Mouse (Mus musculus) kidney, adult 8-10 months (tissue): ENCODE measurements around the gene Hist1h2bp.
"Not testable (repeated sequence)": the region's sequence is repeated elsewhere in the genome, so short reads cannot be mapped to it uniquely, and the experiment has no call there.

Experiments
- DNase-seq, 2 experiments: peaks; one replicate each; pipeline ENCODE4 v3.0.0; 2022

Hist1h2bp gene

DNA sequence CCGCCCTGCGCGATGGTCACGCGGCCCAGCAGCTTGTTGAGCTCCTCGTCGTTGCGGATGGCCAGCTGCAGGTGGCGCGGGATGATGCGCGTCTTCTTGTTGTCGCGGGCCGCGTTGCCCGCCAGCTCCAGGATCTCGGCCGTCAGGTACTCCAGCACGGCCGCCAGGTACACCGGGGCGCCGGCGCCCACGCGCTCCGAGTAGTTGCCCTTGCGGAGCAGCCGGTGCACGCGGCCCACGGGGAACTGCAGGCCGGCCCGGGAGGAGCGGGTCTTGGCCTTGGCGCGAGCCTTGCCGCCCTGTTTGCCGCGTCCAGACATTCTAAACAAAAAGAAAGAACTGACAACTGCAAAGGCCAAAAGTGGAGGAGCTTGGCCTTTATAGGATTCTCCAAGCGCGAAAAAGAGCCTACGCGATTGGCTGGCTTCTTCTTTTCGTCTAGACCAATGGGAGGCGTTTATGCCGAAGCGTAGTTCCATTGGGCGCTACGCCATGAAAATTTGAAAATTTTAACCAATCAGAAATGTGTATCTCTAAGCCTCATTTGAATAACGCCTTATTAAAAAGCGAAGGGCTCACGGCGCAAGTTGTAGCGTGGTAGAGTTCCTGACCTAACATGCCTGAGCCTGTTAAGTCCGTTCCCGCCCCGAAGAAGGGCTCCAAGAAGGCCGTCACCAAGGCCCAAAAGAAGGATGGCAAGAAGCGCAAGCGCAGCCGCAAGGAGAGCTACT lies at the start of gene Hist1h2bp, which contains the start of gene Hist1h2an:
Gene Hist1h2bp (plus strand): TSS at position 563 of the 731 bp plus-strand sequence.
Gene Hist1h2an (minus strand): TSS at position 320 of the 731 bp plus-strand sequence.
- DNase-seq: peak; percentile 71 to 84

DNA sequence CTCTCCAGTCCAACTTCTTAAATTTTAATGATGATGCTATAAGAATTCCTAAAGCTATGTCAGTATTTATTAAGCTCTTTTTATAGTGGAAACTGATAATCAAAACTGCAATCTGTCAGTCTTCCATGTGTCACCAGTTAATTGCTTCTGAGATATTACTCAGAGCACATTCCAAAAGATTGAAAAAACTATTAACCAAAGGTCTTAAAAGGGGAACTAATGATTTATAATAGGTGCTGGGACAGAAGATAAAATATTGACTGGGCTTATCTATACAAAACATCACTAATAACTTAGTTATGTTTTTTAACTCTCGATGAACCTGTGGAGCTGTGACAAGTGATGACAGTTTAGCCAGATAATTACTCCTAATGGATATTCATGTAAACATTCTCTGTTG lies 42.3 kb upstream of the Hist1h2bp start:
- DNase-seq: no peak

DNA sequence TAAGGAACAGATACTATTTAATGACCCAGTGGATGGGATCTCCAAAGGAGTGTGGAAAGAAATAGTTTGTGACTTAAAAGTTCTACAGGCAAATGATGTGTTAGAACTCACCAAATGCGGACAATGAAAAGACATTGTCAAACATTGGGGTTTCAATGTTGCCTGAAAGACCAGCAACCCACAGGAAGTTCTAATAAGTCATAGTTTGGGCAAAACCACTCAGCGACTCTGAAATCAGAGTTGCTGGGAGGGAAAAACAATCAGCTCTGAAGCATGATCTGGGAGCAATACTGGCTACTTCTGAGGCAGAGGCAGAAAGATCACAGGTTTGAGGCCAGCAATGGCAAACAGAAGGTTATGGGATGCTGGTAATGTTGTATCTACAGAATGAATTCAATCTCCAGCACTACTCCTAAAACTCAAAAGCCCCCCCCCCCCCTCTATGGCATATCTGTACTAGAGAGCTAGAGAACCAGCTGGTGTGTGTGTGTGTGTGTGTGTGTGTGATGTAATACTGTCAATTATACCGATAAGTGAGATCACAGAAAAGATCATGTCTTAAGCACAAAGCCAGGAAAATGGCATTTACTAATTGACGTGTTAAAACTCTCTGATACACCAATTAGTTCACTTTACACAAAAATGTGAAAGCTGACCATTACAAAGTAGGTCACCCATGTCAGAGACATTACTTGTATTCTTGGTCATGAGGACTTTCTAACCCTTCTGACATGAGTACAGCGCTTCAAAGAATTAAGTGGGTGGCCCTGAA lies 37.7 kb upstream of the Hist1h2bp start:
- DNase-seq: no peak

DNA sequence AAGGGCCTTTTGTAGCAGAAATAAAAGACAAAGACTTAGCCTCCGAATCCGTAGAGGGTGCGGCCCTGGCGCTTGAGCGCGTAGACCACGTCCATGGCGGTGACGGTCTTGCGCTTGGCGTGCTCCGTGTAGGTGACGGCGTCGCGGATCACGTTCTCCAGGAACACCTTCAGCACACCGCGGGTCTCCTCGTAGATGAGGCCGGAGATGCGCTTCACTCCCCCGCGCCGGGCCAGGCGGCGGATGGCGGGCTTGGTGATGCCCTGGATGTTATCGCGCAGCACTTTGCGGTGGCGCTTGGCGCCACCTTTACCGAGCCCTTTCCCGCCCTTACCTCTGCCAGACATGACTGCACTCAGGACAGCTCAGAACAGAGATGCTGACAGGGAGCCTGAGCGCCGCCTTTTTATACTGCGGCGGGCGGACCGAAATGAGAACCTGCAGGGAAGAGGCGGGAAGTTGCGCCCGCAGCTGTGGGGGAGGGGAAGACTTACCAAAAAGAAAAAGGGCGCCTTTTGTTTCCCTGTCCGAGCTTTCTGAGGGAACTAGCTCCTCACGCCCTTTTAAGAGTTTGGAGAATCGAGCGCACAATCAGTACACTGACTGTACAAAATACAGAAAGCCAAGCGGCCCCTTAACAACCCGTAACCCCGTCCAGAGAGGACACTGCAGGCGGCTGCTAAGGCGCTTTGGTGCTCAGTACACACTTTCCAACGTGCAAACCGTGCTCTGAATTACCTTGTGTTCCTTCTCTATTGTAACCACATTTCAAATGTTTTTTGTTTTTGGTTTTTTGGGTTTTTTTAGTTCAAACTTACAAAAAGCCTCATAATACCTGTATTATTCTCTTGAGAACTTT lies 36.9 kb upstream of the Hist1h2bp start, which contains the start of gene Hist1h4k:
Gene Hist1h4k (minus strand): TSS at position 347 of the 859 bp plus-strand sequence.
- DNase-seq: peak; percentile 58 to 68

DNA sequence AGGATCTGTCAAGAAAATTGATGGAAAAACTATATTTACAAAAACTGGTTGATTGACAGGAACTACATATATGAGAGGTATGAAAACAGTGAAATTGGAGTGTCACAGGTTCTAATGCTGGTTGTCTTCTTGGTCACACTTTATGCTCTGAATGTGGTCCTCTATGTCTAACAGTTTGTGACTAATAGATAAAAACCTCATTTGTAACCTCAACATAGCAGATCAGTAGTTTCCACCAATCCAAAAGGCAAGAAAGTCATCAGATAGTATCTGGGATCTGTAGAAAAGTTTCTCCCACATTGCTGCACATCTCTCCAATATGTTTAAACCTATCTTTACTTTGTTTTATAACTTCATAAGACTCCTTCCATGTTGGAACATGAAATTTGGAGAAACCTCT lies 35.8 kb upstream of the Hist1h2bp start:
- DNase-seq: no peak

DNA sequence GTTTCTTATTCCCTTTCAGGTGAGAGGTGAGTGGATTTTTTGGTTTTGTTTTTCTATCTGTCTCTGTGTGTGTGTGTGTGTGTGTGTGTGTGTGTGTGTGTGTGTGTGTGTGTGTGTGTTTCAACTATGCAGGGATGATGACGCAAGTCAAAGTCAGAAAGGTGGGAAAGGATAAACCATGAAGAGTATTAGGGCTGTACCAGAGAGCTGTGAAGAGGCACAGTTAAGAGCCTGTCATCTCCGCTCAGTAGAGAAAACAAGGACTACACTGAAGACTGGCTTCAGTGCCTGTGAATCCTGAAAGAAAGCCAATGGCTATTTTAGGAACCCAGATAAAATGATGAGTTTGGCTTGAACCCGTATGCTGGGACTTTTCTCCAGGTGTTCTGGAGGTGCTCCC lies 35.4 kb upstream of the Hist1h2bp start:
- DNase-seq: no peak

DNA sequence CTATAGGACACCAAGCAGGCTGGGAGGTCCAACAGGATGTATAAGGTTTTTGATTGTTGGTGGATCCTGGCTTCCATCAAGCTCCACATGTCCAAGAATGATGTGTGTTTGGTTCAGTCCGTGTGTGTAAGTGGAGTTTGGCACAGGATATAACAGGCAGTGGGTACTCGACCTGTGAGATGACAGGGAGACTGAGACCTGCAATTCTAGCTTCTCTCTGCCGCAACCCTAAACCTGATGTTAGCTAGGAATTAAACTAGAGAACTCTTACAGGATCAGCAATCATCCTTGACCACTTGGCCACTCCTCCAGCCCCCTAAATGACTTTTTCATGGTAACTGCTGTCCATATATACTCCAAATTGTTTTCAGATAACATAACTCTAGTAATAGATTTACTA lies 34.9 kb upstream of the Hist1h2bp start:
- no peak for DNase-seq

DNA sequence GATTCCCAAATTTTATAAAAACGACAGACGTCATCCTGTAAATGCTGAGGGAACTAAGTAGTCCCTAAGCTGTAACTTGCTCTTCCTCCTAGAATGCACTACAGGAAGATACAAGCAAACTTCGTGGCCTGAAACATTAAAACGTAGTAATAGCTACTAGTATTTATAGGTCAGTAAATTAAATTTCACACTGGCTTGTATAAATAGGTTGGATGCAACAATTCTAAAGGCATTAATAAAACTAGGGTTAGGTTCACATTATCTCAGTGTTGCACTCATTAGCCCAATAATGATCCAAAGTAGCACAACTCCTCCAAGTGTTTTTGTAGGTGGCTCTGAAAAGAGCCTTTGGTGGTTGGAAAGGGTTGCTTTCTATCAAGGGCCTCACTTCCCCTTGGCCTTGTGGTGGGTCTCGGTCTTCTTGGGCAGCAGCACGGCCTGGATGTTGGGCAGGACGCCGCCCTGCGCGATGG lies 34.2 kb upstream of the Hist1h2bp start:
- no peak for DNase-seq

DNA sequence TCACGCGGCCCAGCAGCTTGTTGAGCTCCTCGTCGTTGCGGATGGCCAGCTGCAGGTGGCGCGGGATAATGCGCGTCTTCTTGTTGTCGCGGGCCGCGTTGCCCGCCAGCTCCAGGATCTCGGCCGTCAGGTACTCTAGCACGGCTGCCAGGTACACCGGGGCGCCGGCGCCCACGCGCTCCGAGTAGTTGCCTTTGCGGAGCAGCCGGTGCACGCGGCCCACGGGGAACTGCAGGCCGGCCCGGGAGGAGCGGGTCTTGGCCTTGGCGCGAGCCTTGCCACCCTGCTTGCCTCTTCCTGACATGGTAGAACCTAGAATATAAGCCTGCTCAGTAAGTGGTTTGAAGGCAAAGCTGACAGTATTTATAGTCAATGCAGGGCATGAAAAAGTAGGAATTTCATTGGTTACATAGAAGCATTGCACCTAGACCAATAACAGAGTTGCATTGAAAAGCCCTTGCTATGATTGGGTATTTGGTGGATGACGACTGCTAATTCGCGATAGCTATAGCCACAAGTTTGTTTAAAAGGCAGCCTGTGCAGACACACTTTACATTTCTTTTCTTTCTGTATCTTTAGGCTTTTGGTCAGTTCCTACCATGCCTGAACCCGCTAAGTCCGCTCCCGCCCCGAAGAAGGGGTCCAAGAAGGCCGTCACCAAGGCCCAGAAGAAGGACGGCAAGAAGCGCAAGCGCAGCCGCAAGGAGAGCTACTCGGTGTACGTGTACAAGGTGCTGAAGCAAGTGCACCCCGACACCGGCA lies 33.6 kb upstream of the Hist1h2bp start, which contains the start of the genes Hist1h2ak and Hist1h2bn:
Gene Hist1h2ak (minus strand): TSS at position 304 of the 762 bp plus-strand sequence.
Gene Hist1h2bn (plus strand): TSS at position 600 of the 762 bp plus-strand sequence.
- peak; percentile 12 to 58 for DNase-seq

DNA sequence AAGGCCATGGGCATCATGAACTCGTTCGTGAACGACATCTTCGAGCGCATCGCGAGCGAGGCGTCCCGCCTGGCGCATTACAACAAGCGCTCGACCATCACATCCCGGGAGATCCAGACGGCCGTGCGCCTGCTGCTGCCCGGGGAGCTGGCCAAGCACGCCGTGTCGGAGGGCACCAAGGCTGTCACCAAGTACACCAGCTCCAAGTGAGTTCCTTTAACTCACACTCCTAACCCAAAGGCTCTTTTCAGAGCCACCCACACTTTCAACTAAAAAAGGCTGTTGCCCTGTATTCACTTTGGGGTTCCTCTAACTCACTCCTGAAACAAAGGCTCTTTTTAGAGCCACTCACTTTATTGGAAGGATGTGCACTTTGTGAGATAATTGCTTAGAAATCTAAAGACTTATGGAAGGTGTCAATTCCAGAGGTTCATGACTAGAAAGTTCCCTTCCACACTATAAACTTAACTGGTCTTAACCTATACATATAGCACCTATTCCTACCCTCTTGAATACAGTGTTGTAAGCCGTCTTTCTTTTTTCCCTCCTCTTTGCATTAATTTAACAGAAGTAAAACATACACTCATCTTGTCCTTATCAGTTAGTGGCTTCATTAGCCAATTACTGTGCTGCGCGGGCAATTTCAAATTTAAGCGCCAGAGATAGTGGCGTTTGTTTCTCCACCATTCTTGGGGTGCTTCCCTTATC lies 32.8 kb upstream of the Hist1h2bp start:
- not testable (repeated sequence) for DNase-seq

DNA sequence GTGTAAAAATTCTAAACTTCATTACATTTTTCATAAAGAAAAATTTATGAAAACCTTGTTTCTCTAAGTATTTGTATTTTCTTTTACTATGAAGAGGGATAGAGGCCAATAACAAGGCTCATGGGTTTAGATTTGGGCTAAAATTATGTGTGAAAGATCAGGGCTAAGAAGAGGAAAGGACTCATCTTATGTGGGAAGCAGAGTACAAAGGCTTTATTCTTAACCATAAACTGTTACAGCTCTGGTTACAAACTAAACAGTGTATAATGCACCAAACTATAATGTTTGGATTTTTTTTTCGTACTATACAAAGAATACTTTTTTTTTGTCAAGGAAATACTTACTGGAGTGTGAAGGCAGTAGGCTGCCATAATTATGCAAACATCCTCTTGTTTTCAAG lies 31.6 kb upstream of the Hist1h2bp start:
- no peak for DNase-seq

DNA sequence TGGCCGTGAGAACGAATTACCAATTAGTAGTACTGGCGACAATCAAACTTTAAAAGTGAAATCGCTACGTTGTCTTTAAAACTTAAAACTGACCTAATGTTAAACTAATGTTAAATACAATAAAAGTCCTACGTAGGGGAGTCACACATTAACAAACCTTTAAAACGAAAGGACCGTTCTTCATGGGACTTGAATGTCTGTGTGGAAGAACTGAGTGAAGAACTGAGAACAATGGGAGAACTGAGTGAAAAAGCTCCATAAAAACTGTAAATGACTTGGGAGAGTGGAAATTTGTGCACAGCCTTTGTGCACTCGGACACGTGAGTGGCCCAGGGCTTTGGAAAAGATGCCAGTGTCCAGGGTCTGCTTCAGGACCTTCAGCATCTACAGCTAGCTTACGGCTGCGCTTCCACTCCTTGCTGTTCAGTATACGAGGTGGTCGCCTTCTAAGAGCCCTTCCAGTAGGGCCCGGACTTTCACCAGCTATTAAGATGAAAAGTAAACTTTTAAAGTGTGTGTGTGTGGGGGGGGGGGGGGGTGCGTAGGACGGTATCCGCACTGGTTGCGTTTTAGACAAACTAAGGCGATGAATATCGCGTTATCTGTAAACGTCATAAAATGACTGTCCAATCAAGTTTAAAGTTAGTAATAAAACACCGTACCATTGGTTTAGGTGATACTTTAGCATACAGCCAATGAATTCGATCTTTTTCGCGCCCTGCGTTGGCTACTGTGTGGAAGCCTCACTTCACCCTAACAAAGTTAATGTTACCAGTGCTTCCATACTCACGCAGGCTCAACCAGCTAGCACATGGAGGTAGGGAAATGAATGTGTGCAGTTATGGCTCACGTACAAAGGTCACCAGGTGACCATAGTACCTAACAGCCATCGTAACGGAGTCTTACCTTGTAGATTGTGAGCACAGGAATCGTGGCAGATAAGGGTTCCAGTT lies 8.2 kb upstream of the Hist1h2bp start:
- DNase-seq: peak; percentile 23 to 28

DNA sequence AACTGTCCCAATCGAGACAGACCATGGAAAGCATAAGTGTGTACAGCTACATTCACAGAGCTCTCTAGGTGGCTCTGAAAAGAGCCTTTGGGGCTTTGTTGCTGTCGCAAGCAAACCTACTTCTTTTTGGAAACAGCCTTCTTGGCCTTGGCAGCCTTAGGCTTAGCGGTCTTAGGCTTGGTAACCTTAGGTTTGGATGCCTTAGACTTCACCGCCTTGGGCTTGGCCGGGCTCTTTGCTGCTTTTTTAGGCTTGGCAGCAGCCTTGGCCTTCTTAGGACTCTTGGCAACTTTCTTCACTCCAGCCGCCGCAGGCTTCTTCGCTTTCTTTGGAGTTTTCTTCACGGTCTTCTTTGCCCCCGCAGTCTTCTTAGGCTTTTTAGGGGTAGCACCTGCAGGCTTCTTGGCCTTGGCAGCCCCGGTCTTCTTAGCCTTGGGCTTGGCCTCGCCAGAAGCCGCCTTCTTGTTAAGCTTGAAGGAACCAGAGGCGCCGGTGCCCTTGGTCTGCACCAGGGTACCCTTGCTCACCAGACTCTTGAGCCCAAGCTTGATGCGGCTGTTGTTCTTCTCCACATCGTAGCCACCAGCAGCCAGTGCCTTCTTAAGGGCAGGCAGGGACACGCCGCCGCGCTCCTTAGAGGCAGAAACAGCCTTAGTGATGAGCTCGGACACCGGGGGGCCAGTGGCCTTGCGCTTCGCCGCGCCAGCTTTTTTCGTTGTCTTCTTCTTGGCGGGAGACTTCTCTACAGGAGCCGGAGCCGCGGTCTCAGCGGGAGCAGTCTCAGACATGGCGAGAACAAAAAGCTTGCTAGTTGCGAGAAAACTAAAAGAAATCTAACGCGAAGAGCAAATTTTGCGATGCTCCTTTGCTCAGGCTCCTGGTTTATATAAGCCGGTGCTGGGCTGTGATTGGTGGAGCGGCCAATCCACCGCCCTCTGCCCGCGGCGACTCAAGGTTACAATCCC lies 7.2 kb upstream of the Hist1h2bp start, which contains the start of gene Hist1h1b:
Gene Hist1h1b (minus strand): TSS at position 859 of the 965 bp plus-strand sequence.
- peak in 1 of 2 experiments; percentile 9 for DNase-seq

DNA sequence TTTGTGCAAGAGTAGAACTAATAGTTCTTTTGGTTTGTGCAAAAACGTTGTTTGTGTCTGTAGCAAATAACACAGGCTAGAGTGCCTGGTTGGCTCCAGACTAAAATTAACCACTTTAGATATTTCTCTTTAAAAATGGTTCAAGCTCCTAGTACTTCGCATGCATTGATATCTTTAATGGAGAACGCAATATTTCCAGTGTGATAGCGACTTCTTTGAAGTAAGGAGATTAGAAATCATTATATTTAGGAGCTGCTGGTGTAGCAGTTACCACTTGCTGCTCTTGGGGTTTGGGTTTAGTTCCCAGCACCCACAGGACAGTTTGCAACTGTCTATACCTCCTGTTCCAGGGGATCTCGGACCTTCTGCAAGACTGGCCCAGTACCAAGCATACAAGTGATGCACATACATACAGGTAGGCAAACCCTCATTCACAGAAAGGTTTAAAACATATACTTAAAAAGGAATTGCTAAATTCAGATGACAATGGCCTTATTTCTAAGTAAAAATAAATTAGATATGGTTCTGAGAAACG lies 6.2 kb upstream of the Hist1h2bp start:
- DNase-seq: no peak

DNA sequence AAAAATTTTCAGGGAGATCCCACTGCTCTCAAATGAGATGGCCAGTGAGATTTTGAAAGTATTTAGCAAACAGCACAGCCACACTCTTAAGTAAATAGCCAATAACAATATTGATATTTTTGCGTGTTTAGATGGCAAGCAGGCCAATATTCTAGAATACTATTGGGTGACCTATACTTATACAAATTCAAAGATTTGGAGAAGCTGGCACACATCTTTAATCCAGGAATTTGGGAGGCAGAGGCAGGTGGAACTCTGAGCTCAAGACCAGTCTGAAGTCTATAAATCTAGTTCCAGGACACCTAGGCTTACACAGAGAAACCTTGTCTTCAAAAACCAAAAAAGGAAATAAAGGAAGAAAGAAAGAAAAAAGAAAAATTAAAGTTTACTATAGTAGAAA lies 5.6 kb upstream of the Hist1h2bp start:
- DNase-seq: no peak

DNA sequence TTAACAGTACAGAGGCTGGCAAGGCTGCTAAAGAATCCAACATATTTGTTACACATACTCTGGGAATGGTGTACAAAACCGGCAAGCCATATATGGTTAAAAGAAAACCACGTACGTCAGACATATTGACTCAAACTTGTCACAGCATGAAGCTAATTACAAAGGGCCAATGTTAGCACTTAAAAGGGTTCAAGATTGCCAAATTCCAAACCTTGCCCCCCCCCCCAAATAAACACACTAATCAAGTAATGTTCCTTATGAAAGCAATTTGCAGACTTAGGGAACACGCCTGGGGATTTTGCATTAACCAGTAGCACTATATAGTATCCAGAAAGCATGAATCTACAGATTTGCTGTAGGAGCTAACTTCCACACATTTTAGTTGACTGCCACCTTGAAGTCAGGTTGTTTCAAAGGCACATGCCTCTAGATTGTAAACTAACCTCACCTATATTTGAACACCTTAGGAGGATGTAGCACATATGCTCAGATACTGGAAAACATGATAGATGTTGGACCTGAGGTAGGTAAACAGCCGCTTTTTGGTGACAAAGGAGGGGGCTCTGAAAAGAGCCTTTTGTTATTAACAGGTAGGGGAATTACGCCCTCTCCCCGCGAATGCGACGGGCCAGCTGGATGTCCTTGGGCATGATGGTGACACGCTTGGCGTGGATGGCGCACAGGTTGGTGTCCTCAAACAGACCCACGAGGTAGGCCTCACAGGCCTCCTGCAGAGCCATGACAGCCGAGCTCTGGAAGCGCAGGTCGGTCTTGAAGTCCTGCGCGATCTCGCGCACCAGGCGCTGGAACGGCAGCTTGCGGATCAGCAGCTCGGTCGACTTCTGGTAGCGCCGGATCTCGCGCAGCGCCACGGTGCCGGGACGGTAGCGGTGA lies 4.7 kb upstream of the Hist1h2bp start:
- DNase-seq: not testable (repeated sequence)

DNA sequence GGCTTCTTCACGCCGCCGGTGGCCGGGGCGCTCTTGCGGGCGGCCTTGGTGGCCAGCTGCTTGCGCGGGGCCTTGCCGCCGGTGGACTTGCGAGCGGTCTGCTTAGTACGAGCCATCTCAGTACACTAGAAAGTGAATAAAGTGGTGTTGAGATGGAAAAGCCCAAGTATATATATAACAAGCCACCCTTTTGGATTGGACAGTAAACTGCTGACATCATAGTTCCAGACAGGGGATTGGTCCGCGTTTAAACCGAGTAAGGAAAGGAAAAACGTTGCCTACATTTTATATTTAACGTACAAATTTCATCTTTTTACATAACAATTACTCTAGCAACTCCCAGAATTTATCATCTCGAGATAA lies 4.0 kb upstream of the Hist1h2bp start, which contains the start of gene Hist1h3i:
Gene Hist1h3i (minus strand): TSS at position 116 of the 363 bp plus-strand sequence.
- peak; percentile 8 to 21 for DNase-seq
